Mouse (Mus musculus): ENCODE data around the gene Ndel1. TPM values are rescaled to one million over a fixed set of nuclear protein-coding genes. Genes with fewer than 3 reads are reported as not detected.
"Not testable (repeated sequence)": the region's sequence is repeated elsewhere in the genome, so short reads cannot be mapped to it uniquely, and the experiment has no call there.

Gene Ndel1
- total and polyA plus RNA-seq, 3 experiments, result 45.5 to 63.7 (median 60.4) TPM

DNA sequence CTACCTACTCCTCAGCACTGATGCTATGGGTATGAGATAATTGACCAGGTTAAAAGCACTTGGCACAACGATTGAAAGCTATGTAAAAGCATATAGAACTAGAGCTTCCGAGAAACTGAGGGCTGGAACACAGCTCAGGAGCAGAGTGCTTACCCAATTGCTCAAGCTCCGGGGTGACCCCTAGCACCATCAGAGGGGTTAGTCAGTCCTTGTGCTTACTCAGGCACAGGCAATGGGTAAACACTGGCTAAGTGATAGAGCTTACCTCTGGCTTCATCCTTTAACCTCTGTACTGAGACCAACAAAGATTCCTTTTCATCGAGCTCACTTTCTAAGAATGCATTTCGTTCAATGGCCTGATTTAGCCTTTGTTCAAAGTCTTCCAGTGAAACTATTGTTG, 32.1 kb downstream of the Ndel1 start:
- Histone ChIP-seq H3K4me3 (no peak overlapping the region), H3K36me3 (ENCODE audit: control insufficient read depth, insufficient read depth, low read length) (peaks cover 44% of the 10 kb centered on the region), H3K79me2 (replicated peaks; ENCODE audit: control insufficient read depth, insufficient read depth, low read length) (no peaks in the 10 kb centered on the region; the same call in 1 of the 2 replicates), H3K27me3 (ENCODE audit: control insufficient read depth, insufficient read depth, low read length) (no peaks in the 10 kb centered on the region), H3K4me1 (ENCODE audit: control insufficient read depth, insufficient read depth, low read length) (no peaks in the 10 kb centered on the region; the same call in none of the 2 replicates), H3K27ac (no peak overlapping the region), H3K9ac (ENCODE audit: low read depth, low read length) (no peak overlapping the region)
- WGBS, result 72% methylated on average over 5 of the region's 5 CpGs
- TF ChIP-seq EP300 (IDR thresholded peaks at IDR 0.05; ENCODE audit: insufficient read depth, low read depth, low read length), result no peak
- no peak for TF ChIP-seq CTCF (IDR thresholded peaks at IDR 0.05)
- no peak for TF ChIP-seq POLR2A (IDR thresholded peaks at IDR 0.05; ENCODE audit: insufficient read depth, low read depth, low read length)
- intact Hi-C loops (cut with DNase I), result loop anchor here (5.0 kb wide), 1 partner anchor 33 kb away; the partner anchor contains the start of gene Ndel1
- DNase-seq, result no peak

DNA sequence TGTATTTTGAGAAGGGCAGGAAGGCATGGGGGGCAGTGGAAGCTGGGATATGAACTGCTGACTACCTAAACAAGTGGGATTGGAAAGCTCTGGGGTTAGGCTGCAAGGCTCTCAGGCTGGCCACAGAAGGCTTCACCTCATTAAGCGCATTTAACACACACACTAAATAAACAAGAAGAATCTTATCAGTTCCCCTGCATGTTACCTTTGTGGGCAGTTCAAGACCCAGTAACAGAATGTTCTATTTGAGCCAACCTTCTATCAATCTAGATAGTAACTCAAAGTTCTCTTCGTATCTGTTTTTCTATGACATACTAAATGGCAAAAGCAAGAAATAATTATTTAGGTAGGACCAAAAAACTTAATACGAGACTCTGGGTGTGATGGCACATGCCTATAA, 36.6 kb downstream of the Ndel1 start:
- no peak overlapping the region for H3K27ac ChIP-seq
- H3K4me3 ChIP-seq, result no peak overlapping the region
- H3K9ac ChIP-seq (ENCODE audit: low read depth, low read length), result no peak overlapping the region
- no peak for DNase-seq
- H3K4me1 ChIP-seq (ENCODE audit: control insufficient read depth, insufficient read depth, low read length), result no peaks in the 10 kb centered on the region; the same call in 1 of the 2 replicates
- TF ChIP-seq CTCF (IDR thresholded peaks at IDR 0.05) (no peak), POLR2A (IDR thresholded peaks at IDR 0.05; ENCODE audit: insufficient read depth, low read depth, low read length) (no peak), EP300 (IDR thresholded peaks at IDR 0.05; ENCODE audit: insufficient read depth, low read depth, low read length) (no peak)
- peaks cover 41% of the 10 kb centered on the region for H3K36me3 ChIP-seq (ENCODE audit: control insufficient read depth, insufficient read depth, low read length)
- WGBS, result 88% methylated on average over 3 of the region's 3 CpGs
- H3K27me3 ChIP-seq (ENCODE audit: control insufficient read depth, insufficient read depth, low read length), result no peaks in the 10 kb centered on the region
- no peaks in the 10 kb centered on the region for H3K79me2 ChIP-seq (replicated peaks; ENCODE audit: control insufficient read depth, insufficient read depth, low read length)
- intact Hi-C loops (cut with DNase I), result loop anchor here (5.0 kb wide), 1 partner anchor 37 kb away; the partner anchor contains the start of gene Ndel1

DNA sequence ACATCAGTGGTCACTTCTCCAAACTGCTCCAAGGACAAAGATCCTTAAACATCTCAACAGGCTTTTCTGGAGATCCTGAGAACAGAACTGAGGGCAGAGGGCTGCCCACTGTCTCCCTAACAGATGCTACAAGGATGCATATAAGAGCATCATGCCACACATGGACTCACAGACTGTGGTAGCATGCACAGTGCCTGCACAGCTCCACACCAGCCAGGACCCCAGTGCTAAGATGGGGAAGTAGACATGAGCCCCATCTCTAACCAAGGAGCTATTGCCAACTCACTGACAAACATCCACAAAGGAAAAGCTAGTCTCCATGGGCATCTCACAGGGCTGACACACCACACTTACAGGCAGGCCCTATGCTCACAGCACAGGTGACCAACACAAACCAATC, 38.1 kb downstream of the Ndel1 start:
- H3K4me1 ChIP-seq (ENCODE audit: control insufficient read depth, insufficient read depth, low read length), result no peaks in the 10 kb centered on the region; the same call in 1 of the 2 replicates
- DNase-seq, result no peak
- no peak overlapping the region for H3K9ac ChIP-seq (ENCODE audit: low read depth, low read length)
- no peak overlapping the region for H3K27ac ChIP-seq
- intact Hi-C loops (cut with DNase I), result no loop called here
- H3K79me2 ChIP-seq (replicated peaks; ENCODE audit: control insufficient read depth, insufficient read depth, low read length), result no peaks in the 10 kb centered on the region
- TF ChIP-seq EP300 (IDR thresholded peaks at IDR 0.05; ENCODE audit: insufficient read depth, low read depth, low read length) (no peak), CTCF (IDR thresholded peaks at IDR 0.05) (no peak), POLR2A (IDR thresholded peaks at IDR 0.05; ENCODE audit: insufficient read depth, low read depth, low read length) (no peak)
- peaks cover 42% of the 10 kb centered on the region for H3K36me3 ChIP-seq (ENCODE audit: control insufficient read depth, insufficient read depth, low read length)
- no peaks in the 10 kb centered on the region for H3K27me3 ChIP-seq (ENCODE audit: control insufficient read depth, insufficient read depth, low read length)
- no peak overlapping the region for H3K4me3 ChIP-seq

DNA sequence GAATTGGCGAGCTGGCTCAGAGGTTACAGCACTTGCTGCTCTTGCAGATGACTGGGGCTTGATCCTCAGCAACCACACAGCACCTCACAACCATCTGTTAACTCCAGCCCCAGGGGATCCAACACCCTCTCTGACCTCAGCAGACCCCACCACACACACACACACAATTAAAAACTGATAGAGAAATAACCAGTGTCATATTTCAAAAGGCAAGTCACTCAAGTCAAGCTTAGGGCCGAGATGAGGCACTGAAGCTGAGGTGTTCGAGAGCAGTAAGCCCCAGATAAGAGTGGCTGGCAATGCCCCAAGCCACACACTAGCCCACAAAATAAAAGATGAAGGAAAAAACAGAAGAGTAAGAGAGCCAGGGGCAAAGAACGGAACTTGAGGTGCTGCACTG, 38.9 kb downstream of the Ndel1 start:
- H3K36me3 ChIP-seq (ENCODE audit: control insufficient read depth, insufficient read depth, low read length), result peaks cover 48% of the 10 kb centered on the region

DNA sequence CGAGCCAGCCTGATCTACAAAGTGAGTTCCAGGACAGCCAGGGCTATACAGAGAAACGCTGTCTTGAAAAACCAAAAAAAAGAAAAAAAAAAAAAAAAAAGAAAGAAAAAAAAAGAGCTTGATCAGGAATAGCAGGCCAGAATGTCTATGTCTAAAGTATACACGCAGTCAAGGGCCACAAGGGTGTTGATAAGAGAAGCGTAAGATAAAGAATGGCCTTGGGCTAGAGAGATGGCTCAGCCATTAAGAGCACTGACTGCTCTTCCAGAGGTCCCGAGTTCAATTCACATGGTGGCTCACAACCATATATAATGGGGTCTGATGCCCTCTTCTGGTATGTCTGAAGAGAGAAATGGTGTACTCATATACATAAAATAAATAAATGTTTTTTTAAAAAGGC, 40.1 kb downstream of the Ndel1 start:
- H3K36me3 ChIP-seq (ENCODE audit: control insufficient read depth, insufficient read depth, low read length), result peaks cover 43% of the 10 kb centered on the region
- 85% methylated on average over 5 of the region's 5 CpGs for WGBS
- H3K79me2 ChIP-seq (replicated peaks; ENCODE audit: control insufficient read depth, insufficient read depth, low read length); H3K27ac ChIP-seq; intact Hi-C loops (cut with DNase I); H3K27me3 ChIP-seq (ENCODE audit: control insufficient read depth, insufficient read depth, low read length); DNase-seq; H3K9ac ChIP-seq (ENCODE audit: low read depth, low read length); H3K4me1 ChIP-seq (ENCODE audit: control insufficient read depth, insufficient read depth, low read length); H3K4me3 ChIP-seq: not testable (repeated sequence)

More for the DNA sequence above, 38.9 kb downstream of the Ndel1 start:
- Histone ChIP-seq H3K27ac (no peak overlapping the region), H3K79me2 (replicated peaks; ENCODE audit: control insufficient read depth, insufficient read depth, low read length) (no peaks in the 10 kb centered on the region), H3K27me3 (ENCODE audit: control insufficient read depth, insufficient read depth, low read length) (no peaks in the 10 kb centered on the region), H3K4me3 (no peak overlapping the region), H3K9ac (ENCODE audit: low read depth, low read length) (no peak overlapping the region), H3K4me1 (ENCODE audit: control insufficient read depth, insufficient read depth, low read length) (no peaks in the 10 kb centered on the region; the same call in 1 of the 2 replicates)
- intact Hi-C loops (cut with DNase I), result no loop called here
- TF ChIP-seq POLR2A (IDR thresholded peaks at IDR 0.05; ENCODE audit: insufficient read depth, low read depth, low read length), result no peak
- TF ChIP-seq EP300 (IDR thresholded peaks at IDR 0.05; ENCODE audit: insufficient read depth, low read depth, low read length), result no peak
- no peak for TF ChIP-seq CTCF (IDR thresholded peaks at IDR 0.05)
- DNase-seq, result no peak
- WGBS, result 38% methylated on average over 4 of the region's 4 CpGs

DNA sequence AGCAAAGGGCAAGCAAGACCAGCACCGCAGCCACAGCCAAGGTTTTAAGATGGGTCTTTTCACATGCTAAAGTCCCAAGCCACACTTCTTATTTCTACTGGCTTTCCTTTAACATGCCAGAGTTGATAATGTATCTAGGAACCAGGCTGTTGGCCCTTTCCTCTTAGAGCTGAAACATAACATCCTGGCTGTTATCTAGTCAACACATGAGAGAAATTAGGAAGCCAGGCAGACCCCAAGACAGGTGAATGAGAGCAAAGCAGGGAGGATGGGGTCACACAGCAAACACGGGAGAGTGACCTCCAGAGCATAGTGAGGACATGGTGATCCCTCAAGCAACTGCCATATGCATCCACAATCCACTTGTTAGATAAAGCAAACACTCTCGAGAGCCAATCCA, 44.9 kb downstream of the Ndel1 start:
- no peak overlapping the region for H3K4me3 ChIP-seq
- peaks cover 8% of the 10 kb centered on the region for H3K4me1 ChIP-seq (ENCODE audit: control insufficient read depth, insufficient read depth, low read length)
- peaks cover 2% of the 10 kb centered on the region; the same call in 1 of the 2 replicates for H3K79me2 ChIP-seq (replicated peaks; ENCODE audit: control insufficient read depth, insufficient read depth, low read length)
- 55% methylated on average over 3 of the region's 3 CpGs for WGBS
- no peak overlapping the region for H3K9ac ChIP-seq (ENCODE audit: low read depth, low read length)
- peaks cover 28% of the 10 kb centered on the region for H3K36me3 ChIP-seq (ENCODE audit: control insufficient read depth, insufficient read depth, low read length)
- no peak for DNase-seq
- H3K27ac ChIP-seq, result no peak overlapping the region
- TF ChIP-seq POLR2A (IDR thresholded peaks at IDR 0.05; ENCODE audit: insufficient read depth, low read depth, low read length), result no peak
- TF ChIP-seq CTCF (IDR thresholded peaks at IDR 0.05), result no peak
- no peak for TF ChIP-seq EP300 (IDR thresholded peaks at IDR 0.05; ENCODE audit: insufficient read depth, low read depth, low read length)
- intact Hi-C loops (cut with DNase I), result no loop called here
- no peaks in the 10 kb centered on the region for H3K27me3 ChIP-seq (ENCODE audit: control insufficient read depth, insufficient read depth, low read length)

Measured in heart, adult 2 months (tissue).